Mouse (Mus musculus) R1 (cell line): ENCODE measurements around the gene Tmprss3.

Experiments
- DNase-seq: peaks from one replicate; pipeline ENCODE4 v3.0.0-alpha.2; 2018; ENCODE audit warnings: low read depth, low spot score

The Tmprss3 gene

DNA sequence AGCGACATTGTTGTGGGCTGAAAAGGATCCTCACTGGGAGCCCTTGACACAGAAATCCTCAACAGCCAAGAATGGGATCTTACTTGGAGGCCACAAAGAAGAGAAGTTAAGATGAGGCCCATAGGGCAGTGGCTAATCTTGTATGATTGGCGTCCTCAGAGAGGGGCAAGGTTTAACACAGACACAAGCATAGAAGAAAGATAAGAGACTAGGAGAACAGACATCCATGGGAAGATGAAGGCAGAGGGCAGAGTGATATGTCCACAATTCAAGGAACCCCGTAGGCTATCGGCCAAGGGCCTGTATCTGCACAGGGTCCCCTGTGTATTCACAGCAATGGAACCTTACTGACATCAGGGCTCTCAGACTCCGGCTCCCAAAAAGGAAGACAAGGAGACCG, 3.6 kb downstream of the Tmprss3 start:
- DNase-seq, result no peak

- no peak for DNase-seq
Measured at GRCm38 (mm10) chr17:31193360-31193759, 5.4 kb downstream of the Tmprss3 start.

GRCm38 (mm10) chr17:31192663-31193062, 6.1 kb downstream of the Tmprss3 start:
- DNase-seq, result no peak

GRCm38 (mm10) chr17:31191825-31192224, 7.0 kb downstream of the Tmprss3 start:
- DNase-seq, result no peak

- peak; percentile 66 for DNase-seq
Measured at GRCm38 (mm10) chr17:31187370-31187769, 11.4 kb downstream of the Tmprss3 start.

- no peak for DNase-seq
Measured at GRCm38 (mm10) chr17:31184269-31184990, 14.3 kb downstream of the Tmprss3 start.

- DNase-seq, result no peak
Measured at GRCm38 (mm10) chr17:31183180-31183974, 15.4 kb downstream of the Tmprss3 start.

DNA sequence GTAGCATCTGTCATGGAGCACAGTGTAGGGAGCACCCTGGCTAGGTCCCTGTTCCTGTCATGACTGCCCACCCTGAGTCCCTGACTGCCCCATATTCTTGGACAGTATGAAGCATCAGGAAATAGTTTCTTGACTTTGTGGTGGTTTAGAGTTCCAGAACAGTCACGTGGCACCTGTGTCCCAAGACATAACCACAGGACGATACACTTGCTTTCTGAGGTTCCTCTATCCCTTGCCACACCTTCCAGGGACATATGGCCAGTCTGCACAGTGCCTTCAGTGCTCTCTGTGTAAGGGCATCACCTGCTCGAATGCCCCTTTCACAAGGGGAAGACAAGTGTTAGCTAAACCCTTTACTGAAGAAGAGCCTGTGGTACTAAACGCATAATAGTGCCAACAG, 17.3 kb downstream of the Tmprss3 start:
- DNase-seq, result no peak

- no peak for DNase-seq
Measured at GRCm38 (mm10) chr17:31176321-31176720, 22.5 kb downstream of the Tmprss3 start.

DNA sequence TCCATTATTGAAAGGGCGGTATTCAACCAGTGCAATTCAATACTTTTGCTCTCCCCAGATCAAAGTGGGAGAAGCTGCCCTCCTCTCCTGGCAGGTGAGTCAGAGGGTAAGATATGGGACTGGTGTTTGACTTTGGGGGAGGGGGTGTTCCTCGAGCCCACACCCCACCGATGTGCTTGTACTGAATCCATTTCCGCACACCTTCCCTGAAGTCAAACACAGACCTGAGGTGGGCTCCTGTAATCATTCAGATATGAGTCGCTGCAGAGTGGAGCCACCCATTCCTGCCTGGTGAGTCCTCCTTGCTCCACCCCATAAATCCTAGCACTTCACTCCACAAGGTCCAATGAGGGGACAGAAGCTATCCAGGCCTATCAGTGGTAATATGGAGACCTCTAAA, 29.0 kb downstream of the Tmprss3 start:
- DNase-seq, result no peak

DNA sequence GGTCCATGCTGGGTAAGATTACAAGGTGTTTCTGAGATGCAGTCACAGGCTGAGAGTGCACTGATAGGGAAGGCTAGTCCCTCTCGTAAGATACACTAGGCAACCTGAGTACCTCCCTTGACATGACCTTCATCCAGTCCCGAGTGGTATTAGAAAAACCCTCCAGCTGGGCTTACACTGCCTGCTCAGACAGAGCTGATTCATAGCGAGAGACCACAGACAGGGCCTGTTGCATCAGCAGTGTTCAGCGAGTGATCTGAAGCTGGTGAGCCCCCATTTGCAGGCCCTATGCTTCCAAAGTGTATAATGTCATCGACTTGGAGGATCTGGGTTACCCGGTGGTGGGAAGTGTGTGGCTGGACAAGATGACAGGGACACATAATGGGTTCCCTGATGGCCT, 33.6 kb downstream of the Tmprss3 start, which contains the start of gene Tff1:
Gene Tff1, minus strand, starts transcription at position 151 of the 400 bp plus-strand sequence.
- DNase-seq, result no peak

- no peak for DNase-seq
Measured at GRCm38 (mm10) chr17:31163821-31164220, 35.0 kb downstream of the Tmprss3 start.

GRCm38 (mm10) chr17:31162607-31163006, 36.2 kb downstream of the Tmprss3 start:
- no peak for DNase-seq

GRCm38 (mm10) chr17:31160291-31160690, 38.5 kb downstream of the Tmprss3 start:
- DNase-seq, result no peak

DNA sequence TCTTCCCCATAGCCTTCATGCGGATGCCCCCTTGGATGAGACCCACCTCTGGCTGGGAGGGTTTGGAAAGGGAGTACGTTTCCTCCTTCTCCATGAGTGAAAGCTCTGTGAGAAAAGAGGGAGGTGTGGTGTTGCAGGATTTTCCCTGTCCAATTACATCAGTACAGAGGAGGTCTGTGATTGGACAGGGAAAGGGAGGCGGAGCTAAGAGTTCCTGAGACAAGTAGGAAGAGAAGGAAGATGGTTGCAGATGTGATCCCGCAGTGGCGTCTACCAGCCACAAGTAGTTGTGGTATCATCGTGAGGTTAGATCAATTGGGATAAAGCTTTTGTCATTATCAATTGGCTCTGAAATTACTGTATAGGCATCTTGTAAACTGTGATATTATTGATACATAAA, 40.9 kb downstream of the Tmprss3 start:
- DNase-seq, result peak; percentile 83

DNA sequence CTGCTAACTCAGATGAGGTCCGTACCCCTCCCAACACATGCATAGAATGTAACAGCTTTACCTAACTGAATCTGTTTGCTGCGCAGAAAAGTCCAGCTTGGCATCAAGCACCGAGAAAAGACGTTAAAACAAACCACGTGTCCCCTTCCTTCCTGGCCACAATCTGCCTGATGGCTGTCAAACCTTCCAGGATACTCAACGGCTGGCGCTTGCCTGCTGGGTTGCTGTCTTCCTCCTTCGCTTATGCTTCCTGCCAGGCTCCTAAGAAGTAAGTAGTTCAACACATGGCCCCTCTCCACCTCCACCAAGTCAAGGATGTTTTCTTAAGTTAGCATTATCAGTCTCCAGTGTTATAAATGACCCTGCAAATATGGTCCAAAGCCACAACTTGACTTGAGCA, 45.0 kb downstream of the Tmprss3 start:
- no peak for DNase-seq

DNA sequence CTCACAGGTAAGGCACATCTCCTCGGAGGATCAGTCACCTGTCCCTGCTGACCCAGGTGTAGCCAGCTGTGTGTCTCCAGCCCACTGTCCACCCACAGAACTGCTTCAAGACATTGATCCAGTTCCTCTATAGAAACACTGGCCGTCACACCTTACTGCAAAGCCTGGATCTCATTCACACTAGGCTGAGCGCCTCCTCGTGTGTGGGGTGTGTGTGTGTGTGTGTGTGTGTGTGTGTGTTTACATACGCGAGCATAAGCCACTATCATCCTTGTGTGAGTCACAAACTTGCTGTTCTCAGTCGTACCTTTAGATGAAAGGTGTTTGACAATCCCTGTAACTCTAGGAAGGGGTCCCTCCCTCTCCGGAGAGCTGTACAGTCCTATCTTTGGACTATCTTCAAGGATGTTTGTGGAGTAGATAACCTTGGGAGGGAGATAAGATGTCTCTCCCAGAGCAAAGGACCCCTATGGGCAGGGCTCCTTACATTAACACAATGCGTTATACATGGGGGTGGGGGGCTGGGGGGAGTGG, 45.7 kb downstream of the Tmprss3 start:
- DNase-seq, result no peak

DNA sequence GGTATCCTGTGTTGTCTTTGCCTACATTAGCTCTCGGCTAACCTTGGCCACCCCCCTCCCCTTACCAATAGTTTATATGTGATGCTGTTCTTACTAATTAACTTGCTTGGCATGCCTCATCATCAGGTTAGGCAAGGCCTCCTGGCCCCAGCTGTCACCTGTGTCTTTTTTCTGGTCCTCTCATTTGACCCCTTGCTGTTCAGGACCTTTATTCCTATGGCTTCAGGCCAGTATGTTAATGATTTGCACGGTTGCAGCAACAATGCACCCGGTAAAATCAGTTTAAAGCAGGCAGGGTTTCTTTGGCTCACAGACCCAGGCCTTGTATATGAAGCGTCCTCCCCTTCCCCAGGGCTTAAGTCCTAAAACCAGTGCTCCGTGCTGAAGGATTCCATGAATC, 46.3 kb downstream of the Tmprss3 start:
- no peak for DNase-seq

DNA sequence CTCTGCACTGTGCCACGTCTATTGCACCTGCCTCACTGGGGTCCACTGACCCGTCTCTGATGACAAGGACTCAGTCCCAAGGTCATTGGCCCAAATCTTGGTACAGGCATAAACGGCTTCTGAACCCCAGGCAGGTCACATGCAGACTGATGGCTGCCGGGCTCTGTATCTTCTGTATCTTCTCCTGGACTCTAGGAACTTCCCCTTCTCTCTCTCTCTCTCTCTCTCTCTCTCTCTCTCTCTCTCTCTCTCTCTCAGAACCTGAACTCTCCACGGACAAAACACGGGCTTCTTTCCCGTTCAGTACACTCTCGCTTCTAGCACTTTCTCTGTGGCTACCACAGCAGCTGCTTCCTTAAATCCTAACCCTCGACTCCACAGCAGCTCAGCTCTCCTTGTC, 52.8 kb downstream of the Tmprss3 start:
- no peak for DNase-seq

DNA sequence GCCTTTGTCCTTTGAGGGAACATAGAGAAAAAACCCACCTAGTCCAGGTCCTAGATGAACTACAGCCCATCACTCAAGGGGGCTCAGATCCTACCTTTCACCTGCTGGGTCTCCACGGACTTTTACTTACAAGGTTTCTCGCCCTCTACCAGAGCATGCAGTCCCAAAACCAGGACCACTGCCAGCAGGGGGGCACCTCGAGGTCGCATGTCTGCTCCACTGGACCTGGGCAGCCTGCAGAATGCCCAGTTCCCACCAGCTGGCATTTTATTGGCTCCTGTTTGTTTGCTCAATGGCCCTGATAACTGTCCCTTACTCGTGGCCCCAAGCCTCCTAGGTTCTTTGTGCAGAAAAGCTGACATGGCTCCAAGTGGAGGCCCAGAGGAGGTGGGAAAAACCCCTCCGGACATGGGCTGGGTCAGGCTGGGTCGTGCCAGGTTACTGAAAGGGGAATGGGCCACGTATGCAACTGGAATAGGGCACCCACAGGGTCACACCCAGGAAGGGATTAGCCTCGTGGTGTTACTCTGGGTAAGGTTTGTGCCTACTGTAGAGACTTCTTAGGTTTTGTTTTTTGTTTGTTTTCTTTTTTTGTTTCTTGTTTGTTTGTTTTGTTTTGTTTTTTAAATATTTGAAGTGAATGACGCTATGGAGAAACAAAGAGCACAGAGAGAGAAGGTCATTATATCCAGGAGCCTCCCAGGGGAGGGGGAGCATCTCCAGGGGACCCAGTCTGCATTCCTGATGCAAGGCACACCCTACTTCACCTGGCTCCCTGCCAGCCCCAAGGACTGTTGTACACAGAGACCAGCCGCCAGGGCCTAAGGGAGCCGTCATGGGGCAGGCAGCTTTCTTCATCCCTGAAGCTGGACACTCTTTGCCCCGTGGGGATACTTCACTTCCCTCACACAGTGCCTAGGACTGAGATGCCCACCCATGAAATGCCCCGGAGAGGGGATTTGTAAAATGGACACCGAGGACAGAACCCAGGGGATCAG, 54.4 kb downstream of the Tmprss3 start, which contains the start of gene Tff2:
Gene Tff2, minus strand, starts transcription at position 243 of the 998 bp plus-strand sequence.
- DNase-seq, result peak; percentile 62

DNA sequence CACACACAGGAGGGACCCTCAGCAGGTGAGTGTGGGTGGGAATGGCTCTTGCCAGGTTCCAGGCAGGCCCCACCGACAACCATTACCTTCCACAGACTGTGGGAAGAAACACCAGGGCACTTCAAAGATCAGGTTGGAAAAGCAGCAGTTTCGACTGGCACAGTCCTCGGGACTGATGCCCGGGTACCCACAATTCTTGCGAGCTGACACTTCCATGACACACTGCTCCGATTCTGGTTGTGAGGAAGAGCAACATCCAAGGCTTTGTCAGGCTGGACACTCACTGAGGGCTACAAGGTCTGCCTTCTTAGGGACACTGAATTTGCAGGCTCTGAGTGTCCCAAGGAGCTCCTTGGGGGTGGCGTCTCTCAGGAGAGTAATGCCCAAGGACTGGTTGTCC, 56.7 kb downstream of the Tmprss3 start:
- DNase-seq, result no peak
